Mouse (Mus musculus): Measurements from ENCODE around the gene Krtap3-3.

GRCm38 (mm10) chr11:99573164-99573563 lies 22.5 kb upstream of the Krtap3-3 start:
- TF ChIP-seq CTCF (IDR thresholded peaks at IDR 0.05; ENCODE audit: insufficient read depth, low read depth, low read length) (no peak), POLR2A (IDR thresholded peaks at IDR 0.05; ENCODE audit: insufficient read depth, low read depth, low read length) (no peak)

All from olfactory bulb, adult 2 months (tissue).